Mouse (Mus musculus) E14TG2a.4 (cell line): Measurements from ENCODE around the gene Gclc.

ENCODE experiments used
- CTCF ChIP-seq: conservative IDR thresholded peaks from 2 replicates; pipeline ENCODE4 v1.5.1; 2014; ENCODE audit warnings: low read length
- POU5F1 ChIP-seq: IDR thresholded peaks from 2 replicates; pipeline ENCODE4 v1.6.1; 2014; ENCODE audit warnings: low read length, borderline replicate concordance

- TF ChIP-seq CTCF (no peak), POU5F1 (no peak)
Observed at GRCm38 (mm10) chr9:77754728-77755402, 530 bp downstream of the Gclc start.
